9 mouse cellular contexts compared by ENCODE assay signal in the genomic region with DNA sequence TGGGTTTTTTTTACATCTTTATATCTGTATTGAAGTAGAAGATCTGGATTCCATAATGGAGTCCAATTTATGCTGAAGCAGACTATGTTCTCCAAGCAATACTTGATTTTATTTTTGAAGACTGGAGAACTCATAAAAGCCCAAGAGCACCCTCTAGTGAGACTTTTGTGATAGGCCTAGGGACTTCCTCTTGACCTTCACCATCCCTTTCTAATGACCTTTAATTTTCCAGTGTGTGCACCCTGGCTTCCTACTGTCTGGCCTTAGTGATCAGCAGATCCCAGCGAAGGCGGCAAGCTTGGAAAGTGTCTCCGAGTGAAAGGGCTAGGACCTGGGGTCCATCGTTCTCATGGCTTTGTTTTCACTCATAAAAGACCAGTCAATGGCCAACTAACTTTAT.
DNase-seq lines count a peak whose midpoint lies in the region; ATAC-seq and TF ChIP-seq lines count a peak whose summit lies in the region.
"Had no signal": no experiment of that assay in that cellular context is flagged by ENCODE, and none has a peak within 500 bp of the region (broad histone marks: within the 10 kb centered on the region; RNA-seq: fewer than 3 reads in every experiment).

No protein-coding gene starts in this region.

- DNase-seq in forebrain, postnatal 0 days, result no peak
- peak; percentile 2 for DNase-seq in thymus, postnatal 0 days (ENCODE audit: low spot score)
- no peak for DNase-seq in thymus, postnatal 4 days
- DNase-seq in kidney, adult 8-10 months, result peak; percentile 30 to 33
- no peak for DNase-seq in urinary bladder, postnatal 14 days (ENCODE audit: low spot score)
- DNase-seq in cerebellum, postnatal 36 days, result no peak
- DNase-seq in layer of hippocampus, postnatal 25 days (ENCODE audit: extremely low spot score in 1 of 2, low spot score in 1 of 2), result no peak

- peak; percentile 35 for TF ChIP-seq CTCF in forebrain, postnatal 0 days (IDR thresholded peaks at IDR 0.05; ENCODE audit: low read depth)

- no peaks in the 10 kb centered on the region for H3K27me3 ChIP-seq in forebrain, postnatal 0 days (ENCODE audit: insufficient read depth, low read length)
- no peaks in the 10 kb centered on the region for H3K27me3 ChIP-seq in forebrain, embryonic 16.5 days (replicated peaks; ENCODE audit: control insufficient read depth, insufficient read depth, low read length)
- H3K27me3 ChIP-seq: heart, embryonic 13.5 days had no signal

- no peak for ATAC-seq in forebrain, postnatal 0 days
- no peak for ATAC-seq in forebrain, embryonic 16.5 days

- WGBS in forebrain, postnatal 0 days, result 76% methylated on average over 4 of the region's 4 CpGs
- WGBS in forebrain, embryonic 16.5 days, result 74% methylated on average over 4 of the region's 4 CpGs

- H3K4me3 ChIP-seq in forebrain, postnatal 0 days (ENCODE audit: low read depth, low read length), result no peak overlapping the region
- no peak overlapping the region for H3K4me3 ChIP-seq in forebrain, embryonic 16.5 days (replicated peaks; ENCODE audit: low read length)
- H3K4me3 ChIP-seq: heart, embryonic 13.5 days had no signal

- no peaks in the 10 kb centered on the region for H3K9me3 ChIP-seq in forebrain, postnatal 0 days (ENCODE audit: low read length)
- no peaks in the 10 kb centered on the region for H3K9me3 ChIP-seq in forebrain, embryonic 16.5 days (ENCODE audit: control insufficient read depth, low read length)
- H3K9me3 ChIP-seq: heart, embryonic 13.5 days had no signal

- no peak overlapping the region for H3K4me2 ChIP-seq in forebrain, postnatal 0 days (ENCODE audit: low read depth)
- H3K4me2 ChIP-seq in forebrain, embryonic 16.5 days (ENCODE audit: low read length), result no peak overlapping the region
- H3K4me2 ChIP-seq: heart, embryonic 13.5 days had no signal

- H3K27ac ChIP-seq in forebrain, postnatal 0 days (ENCODE audit: low read depth, low read length), result no peak overlapping the region
- no peak overlapping the region for H3K27ac ChIP-seq in forebrain, embryonic 16.5 days (ENCODE audit: low read length)
- H3K27ac ChIP-seq: heart, embryonic 13.5 days had no signal

- no peaks in the 10 kb centered on the region for H3K36me3 ChIP-seq in forebrain, postnatal 0 days (ENCODE audit: insufficient read depth)
- no peaks in the 10 kb centered on the region for H3K36me3 ChIP-seq in forebrain, embryonic 16.5 days (ENCODE audit: control insufficient read depth, insufficient read depth)
- H3K36me3 ChIP-seq: heart, embryonic 13.5 days had no signal

- no peak overlapping the region for H3K9ac ChIP-seq in forebrain, postnatal 0 days
- no peak overlapping the region for H3K9ac ChIP-seq in forebrain, embryonic 16.5 days (replicated peaks; ENCODE audit: low read depth, low read length)
- H3K9ac ChIP-seq: heart, embryonic 13.5 days had no signal

- no peaks in the 10 kb centered on the region for H3K4me1 ChIP-seq in forebrain, postnatal 0 days (ENCODE audit: insufficient read depth)
- H3K4me1 ChIP-seq in forebrain, embryonic 16.5 days (replicated peaks; ENCODE audit: control insufficient read depth, insufficient read depth, low read length), result no peaks in the 10 kb centered on the region
- H3K4me1 ChIP-seq: heart, embryonic 13.5 days had no signal

Comparison
In these comparisons a context has a peak if more than half of its experiments do, and no peak if none do; other contexts are left out.
1. DNase-seq: peak in thymus, postnatal 0 days (single experiment) and kidney, adult 8-10 months (2 of 2); none in forebrain, postnatal 0 days (single experiment), thymus, postnatal 4 days (single experiment), urinary bladder, postnatal 14 days (single experiment), cerebellum, postnatal 36 days (0 of 2) and layer of hippocampus, postnatal 25 days (0 of 2).